Mouse (Mus musculus): ENCODE measurements around the gene 1810013L24Rik.
A peak's percentile ranks its signal among the peaks of the same experiment; 100 is the strongest.
"Not testable (repeated sequence)": the region's sequence is repeated elsewhere in the genome, so short reads cannot be mapped to it uniquely, and the experiment has no call there.

Gene 1810013L24Rik

GRCm38 (mm10) chr16:8883674-8884241, 53.9 kb downstream of the 1810013L24Rik start:
- ATAC-seq (ENCODE audit: insufficient number of reproducible peaks, low FRiP score, low TSS enrichment): peak; percentile 79

GRCm38 (mm10) chr16:8894214-8894613, 64.3 kb downstream of the 1810013L24Rik start:
- ATAC-seq (ENCODE audit: insufficient number of reproducible peaks, low FRiP score, low TSS enrichment): not testable (repeated sequence)

GRCm38 (mm10) chr16:8895301-8895700, 65.4 kb downstream of the 1810013L24Rik start:
- no peak for ATAC-seq (ENCODE audit: insufficient number of reproducible peaks, low FRiP score, low TSS enrichment)

GRCm38 (mm10) chr16:8906115-8906514, 76.2 kb downstream of the 1810013L24Rik start:
- not testable (repeated sequence) for ATAC-seq (ENCODE audit: insufficient number of reproducible peaks, low FRiP score, low TSS enrichment)

All from cerebellum, adult (tissue).